In genomic region chr4:107801366-107802184, GRCm38 (mm10) we compare ENCODE assay signal across 8 mouse cellular contexts. TPM values are rescaled to one million over a fixed set of nuclear protein-coding genes. Genes with fewer than 3 reads are reported as not detected.
DNase-seq lines count a peak whose midpoint lies in the region; ATAC-seq lines count a peak whose summit lies in the region.

No protein-coding gene starts in this region.

- DNase-seq in layer of hippocampus, adult 11-12 months (ENCODE audit: low spot score), result peak; percentile 81
- no peak for DNase-seq in layer of hippocampus, adult 9-10 months (ENCODE audit: low spot score)
- DNase-seq in embryo, embryonic 11.5 days (ENCODE audit: low read depth, low spot score), result peak; percentile 56
- DNase-seq in heart, adult 18-20 months, result peak; percentile 77 to 82
- peak; percentile 68 for DNase-seq in kidney, adult 9 months
- peak; percentile 75 to 88 for DNase-seq in spleen, postnatal 4 days (ENCODE audit: low spot score in 2 of 2)

- ATAC-seq in limb, embryonic 15.5 days (ENCODE audit: insufficient number of reproducible peaks, low FRiP score, low TSS enrichment, low read depth), result peak; percentile 24; the same call in 1 of the 2 replicates
- ATAC-seq in midbrain, embryonic 16.5 days, result peak; percentile 89

- no peaks in the 10 kb centered on the region for H3K36me3 ChIP-seq in limb, embryonic 15.5 days
- no peaks in the 10 kb centered on the region for H3K36me3 ChIP-seq in midbrain, embryonic 16.5 days (ENCODE audit: control insufficient read depth, insufficient read depth, low read length)

- H3K4me3 ChIP-seq in limb, embryonic 15.5 days, result peak overlapping the region; percentile 78
- peak overlapping the region; percentile 55 for H3K4me3 ChIP-seq in midbrain, embryonic 16.5 days (ENCODE audit: low read depth, low read length)

- WGBS in limb, embryonic 15.5 days, result 2% methylated on average over 31 of the region's 41 CpGs
- WGBS in midbrain, embryonic 16.5 days, result under 1% methylated on average over 34 of the region's 41 CpGs

- peaks cover 35% of the 10 kb centered on the region for H3K4me1 ChIP-seq in limb, embryonic 15.5 days
- H3K4me1 ChIP-seq in midbrain, embryonic 16.5 days (ENCODE audit: control insufficient read depth, insufficient read depth, low read length), result peaks cover 35% of the 10 kb centered on the region

- peak overlapping the region; percentile 100 for H3K4me2 ChIP-seq in limb, embryonic 15.5 days
- peak overlapping the region; percentile 78 for H3K4me2 ChIP-seq in midbrain, embryonic 16.5 days (ENCODE audit: low read length)

- no peak overlapping the region for H3K27ac ChIP-seq in limb, embryonic 15.5 days
- peak overlapping the region; percentile 99 for H3K27ac ChIP-seq in midbrain, embryonic 16.5 days (ENCODE audit: low read length)

- H3K9me3 ChIP-seq in limb, embryonic 15.5 days, result no peaks in the 10 kb centered on the region
- H3K9me3 ChIP-seq in midbrain, embryonic 16.5 days (replicated peaks; ENCODE audit: control insufficient read depth, low read length, poor library complexity, severe bottlenecking), result no peaks in the 10 kb centered on the region

- peaks cover 20% of the 10 kb centered on the region; the same call in 1 of the 2 replicates for H3K27me3 ChIP-seq in limb, embryonic 15.5 days
- no peaks in the 10 kb centered on the region for H3K27me3 ChIP-seq in midbrain, embryonic 16.5 days (ENCODE audit: control insufficient read depth, insufficient read depth, low read depth, low read length)

- H3K9ac ChIP-seq in limb, embryonic 15.5 days, result peak overlapping the region; percentile 52
- peak overlapping the region; percentile 95 for H3K9ac ChIP-seq in midbrain, embryonic 16.5 days (ENCODE audit: low read depth, low read length)

RNA-seq across cellular contexts. Expression of gene Lrp8, which starts 0.5 kb away (rescaled TPM):
- 1 to 10 TPM in 1 of 2 experiments, under 1 TPM in 1; 0.72 to 1.1 TPM for total RNA-seq in heart, adult 18-20 months (2021)
- polyA plus RNA-seq in limb, embryonic 15.5 days (2015; fragmentation: Nextera tagmentation; extraction: Ambion mirVana), result 2.5 TPM in 2 replicates
- 44.4 and 56.0 TPM in 2 replicates for polyA plus RNA-seq in midbrain, embryonic 16.5 days (2015; fragmentation: Nextera tagmentation; extraction: Ambion mirVana)

Comparison
In these comparisons a context has a peak if more than half of its experiments do, and no peak if none do; other contexts are left out.
1. RNA of gene Lrp8, which starts 0.5 kb away (polyA plus RNA-seq): 44.4 to 56.0 TPM in midbrain, embryonic 16.5 days; 2.5 TPM in limb, embryonic 15.5 days; every median in the first group is over 10 times any median in the second.